Mouse (Mus musculus) stomach, postnatal 0 days (tissue): ENCODE measurements around the gene Cyp4f13.

Experiments
- CTCF ChIP-seq: IDR thresholded peaks from 2 replicates; pipeline ENCODE4 v1.5.1; 2016; ENCODE audit warnings: antibody characterized with exemption, low read depth, mild to moderate bottlenecking, moderate library complexity
- EP300 ChIP-seq: optimal IDR thresholded peaks from 2 replicates; pipeline ENCODE3; 2016; ENCODE audit warnings: antibody characterized with exemption

GRCm38 (mm10) chr17:32965253-32965622 is 18.0 kb upstream of the Cyp4f13 start:
- no peak for TF ChIP-seq CTCF
- TF ChIP-seq EP300, result no peak
